Mouse (Mus musculus) ES-E14 (cell line): Measurements from ENCODE around the gene Spef2. TPM values are rescaled to one million over a fixed set of nuclear protein-coding genes. Genes with fewer than 3 reads are reported as not detected.

Experiments used
- DNase-seq: peaks from one replicate; pipeline ENCODE4 v3.0.0-alpha.2; 2013; ENCODE audit warnings: low read depth, low spot score
- H3K27ac ChIP-seq: 2 replicates; pipeline ENCODE4 v1.5.1; 2012; ENCODE audit warnings: low read depth, mild to moderate bottlenecking, low read length, moderate library complexity, mixed read lengths; ENCODE audit not compliant: poor library complexity, insufficient read depth, severe bottlenecking
- H3K36me3 ChIP-seq: 2 replicates; pipeline ENCODE4 v1.6.1; 2012; ENCODE audit warnings: mild to moderate bottlenecking, low read length, moderate library complexity, mixed read lengths; ENCODE audit not compliant: control insufficient read depth, poor library complexity, insufficient read depth, severe bottlenecking
- H3K4me1 ChIP-seq, 2 experiments: fragments of 150-350 bp in 1 of 2; sonication (generic) in 1 of 2; 2 replicates each; pipeline ENCODE4 v1.6.1; 2012; ENCODE audit warnings: low read length in 2 of 2, mild to moderate bottlenecking in 1 of 2, mixed read lengths in 1 of 2; ENCODE audit not compliant: control insufficient read depth in 2 of 2, insufficient read depth in 2 of 2, poor library complexity in 1 of 2
- H3K4me3 ChIP-seq, 2 experiments: fragments of 150-350 bp in 1 of 2; sonication (generic) in 1 of 2; 2 replicates each; pipeline ENCODE4 v1.5.1; 2012; ENCODE audit warnings: low read length in 2 of 2, low read depth in 1 of 2, mild to moderate bottlenecking in 1 of 2, mixed read lengths in 1 of 2; ENCODE audit not compliant: insufficient read depth in 1 of 2, poor library complexity in 1 of 2, severe bottlenecking in 1 of 2
- H3K9ac ChIP-seq: 2 replicates; pipeline ENCODE4 v1.6.1; 2012; ENCODE audit warnings: low read depth, mild to moderate bottlenecking, low read length, mixed read lengths; ENCODE audit not compliant: poor library complexity, insufficient read depth, severe bottlenecking
- H3K9me3 ChIP-seq: fragments of 150-350 bp; sonication (generic); 2 replicates; pipeline ENCODE4 v1.6.1; 2012; ENCODE audit warnings: low read depth, mild to moderate bottlenecking, low read length; ENCODE audit not compliant: control insufficient read depth, insufficient read depth
- CHD2 ChIP-seq: IDR thresholded peaks from 2 replicates; pipeline ENCODE4 v1.6.1; 2014; ENCODE audit warnings: mild to moderate bottlenecking, low read depth, low read length, inconsistent platforms
- HCFC1 ChIP-seq: IDR thresholded peaks from 2 replicates; pipeline ENCODE4 v1.6.1; 2012; ENCODE audit warnings: low read length, inconsistent platforms, borderline replicate concordance; ENCODE audit not compliant: insufficient read depth
- MAFK ChIP-seq: IDR thresholded peaks from 2 replicates; pipeline ENCODE4 v1.6.1; 2014; ENCODE audit warnings: mild to moderate bottlenecking, low read depth, low read length, inconsistent platforms; ENCODE audit not compliant: insufficient read depth
- ZC3H11A ChIP-seq: IDR thresholded peaks from 2 replicates; pipeline ENCODE4 v1.6.1; 2012; ENCODE audit warnings: low read depth, mild to moderate bottlenecking, inconsistent platforms, low read length, borderline replicate concordance
- ZNF384 ChIP-seq: IDR thresholded peaks from 2 replicates; pipeline ENCODE4 v1.6.1; 2012; ENCODE audit warnings: low read depth, low read length, inconsistent platforms
- in situ Hi-C, 2 experiments: fragments of 600-800 bp; cut with MboI; formaldehyde crosslinking; loops; one replicate each; pipeline ENCODE4 v1.15.1; 2025; ENCODE audit warnings: low sequenced_read_pairs in 2 of 2, inconsistent platforms in 1 of 2; ENCODE audit not compliant: unreplicated experiment in 2 of 2
- total RNA-seq: library from RNA; depleted of rRNA; stranded (reverse); fragments of 300-350 nt; gene quantifications from 2 replicates; pipeline ENCODE4 v1.2.3, GENCODE M21; 2012

The Spef2 gene
- total RNA-seq, 1 experiment = 0.31 TPM

GRCm38 (mm10) chr15:9634471-9634870 lies 114.2 kb downstream of the Spef2 start:
- H3K4me3 ChIP-seq = no peak overlapping the region
- H3K9ac ChIP-seq = no peak overlapping the region
- TF ChIP-seq HCFC1 (no peak), ZC3H11A (no peak), CHD2 (no peak), ZNF384 (no peak), MAFK (no peak)
- no peaks in the 10 kb centered on the region for H3K4me1 ChIP-seq
- H3K9me3 ChIP-seq = no peaks in the 10 kb centered on the region
- in situ Hi-C loops = no loop called here
- H3K27ac ChIP-seq = no peak overlapping the region
- H3K36me3 ChIP-seq = no peaks in the 10 kb centered on the region
- DNase-seq = no peak

GRCm38 (mm10) chr15:9631657-9632056 lies 117.0 kb downstream of the Spef2 start:
- TF ChIP-seq ZC3H11A (no peak), ZNF384 (no peak)
- in situ Hi-C loops = no loop called here
- H3K27ac ChIP-seq = no peak overlapping the region
- H3K9me3 ChIP-seq = no peaks in the 10 kb centered on the region
- DNase-seq = no peak
- no peaks in the 10 kb centered on the region for H3K36me3 ChIP-seq
- H3K4me3 ChIP-seq = no peak overlapping the region
- H3K9ac ChIP-seq = no peak overlapping the region
- H3K4me1 ChIP-seq = no peaks in the 10 kb centered on the region

- DNase-seq = no peak
- Histone ChIP-seq H3K27ac (no peak overlapping the region), H3K9ac (no peak overlapping the region), H3K9me3 (no peaks in the 10 kb centered on the region), H3K4me3 (no peak overlapping the region), H3K4me1 (no peaks in the 10 kb centered on the region), H3K36me3 (no peaks in the 10 kb centered on the region)
- in situ Hi-C loops = no loop called here
- TF ChIP-seq ZNF384 (no peak), HCFC1 (no peak)
These were observed 119.0 kb downstream of the Spef2 start for GRCm38 (mm10) chr15:9629660-9630059.

GRCm38 (mm10) chr15:9624619-9625018 lies 124.0 kb downstream of the Spef2 start:
- Histone ChIP-seq H3K36me3 (no peaks in the 10 kb centered on the region), H3K9me3 (no peaks in the 10 kb centered on the region), H3K4me1 (no peaks in the 10 kb centered on the region), H3K27ac (no peak overlapping the region), H3K4me3 (no peak overlapping the region), H3K9ac (no peak overlapping the region)
- no peak for TF ChIP-seq ZC3H11A
- no peak for TF ChIP-seq ZNF384
- no peak for TF ChIP-seq CHD2
- no peak for TF ChIP-seq HCFC1
- TF ChIP-seq MAFK = no peak
- DNase-seq = no peak
- in situ Hi-C loops = no loop called here

- Histone ChIP-seq H3K9ac (no peak overlapping the region), H3K4me1 (no peaks in the 10 kb centered on the region), H3K4me3 (no peak overlapping the region), H3K36me3 (no peaks in the 10 kb centered on the region), H3K9me3 (no peaks in the 10 kb centered on the region), H3K27ac (no peak overlapping the region)
- in situ Hi-C loops = no loop called here
- TF ChIP-seq CHD2 (no peak), MAFK (no peak), HCFC1 (no peak), ZNF384 (no peak), ZC3H11A (no peak)
- peak; percentile 13 for DNase-seq
These were observed 140.5 kb downstream of the Spef2 start for GRCm38 (mm10) chr15:9608177-9608576.

GRCm38 (mm10) chr15:9600088-9600455 lies 148.6 kb downstream of the Spef2 start:
- H3K27ac ChIP-seq = no peak overlapping the region
- H3K36me3 ChIP-seq = no peaks in the 10 kb centered on the region
- no peaks in the 10 kb centered on the region for H3K9me3 ChIP-seq
- H3K4me1 ChIP-seq = no peaks in the 10 kb centered on the region
- DNase-seq = no peak
- no peak overlapping the region for H3K4me3 ChIP-seq
- in situ Hi-C loops = no loop called here
- H3K9ac ChIP-seq = no peak overlapping the region
- no peak for TF ChIP-seq MAFK
